Mouse (Mus musculus) midbrain, embryonic 11.5 days (tissue): ENCODE measurements around the gene Tex14. TPM values are rescaled to one million over a fixed set of nuclear protein-coding genes. Genes with fewer than 3 reads are reported as not detected.
A peak's percentile ranks its signal among the peaks of the same experiment; 100 is the strongest.

Experiments
- ATAC-seq: fragments of 200-750 bp; cut with Nextera tagmentation; 2 replicates; pipeline ENCODE4 v1.8.0; 2017; ENCODE audit warnings: moderate TSS enrichment, moderate library complexity; ENCODE audit not compliant: low FRiP score
- DNase-seq: peaks from one replicate; pipeline ENCODE4 v3.0.0; 2015; ENCODE audit warnings: low spot score; ENCODE audit errors: missing footprints
- H3K27ac ChIP-seq: fragments of 300-500 bp; sonication (generic); 2 replicates; pipeline ENCODE4 v1.5.1; 2014; ENCODE audit warnings: low read depth, low read length
- H3K27me3 ChIP-seq: fragments of 300-500 bp; sonication (generic); 2 replicates; pipeline ENCODE4 v1.6.1; 2014; ENCODE audit warnings: mild to moderate bottlenecking, low read length, moderate library complexity, mixed read lengths; ENCODE audit not compliant: control insufficient read depth, insufficient read depth
- H3K36me3 ChIP-seq: fragments of 300-500 bp; sonication (generic); 2 replicates; pipeline ENCODE4 v1.6.1; 2014; ENCODE audit warnings: mild to moderate bottlenecking, low read length, moderate library complexity, mixed read lengths; ENCODE audit not compliant: control insufficient read depth, insufficient read depth
- H3K4me1 ChIP-seq: fragments of 300-500 bp; sonication (generic); 2 replicates; pipeline ENCODE4 v1.6.1; 2014; ENCODE audit warnings: low read length; ENCODE audit not compliant: control insufficient read depth, insufficient read depth
- H3K4me2 ChIP-seq: fragments of 300-500 bp; sonication (generic); 2 replicates; pipeline ENCODE4 v1.6.1; 2014; ENCODE audit warnings: mild to moderate bottlenecking, moderate library complexity
- H3K4me3 ChIP-seq: fragments of 300-500 bp; sonication (generic); 2 replicates; pipeline ENCODE4 v1.5.1; 2014; ENCODE audit warnings: low read depth, low read length
- H3K9ac ChIP-seq: fragments of 300-500 bp; sonication (generic); 2 replicates; pipeline ENCODE4 v1.6.1; 2014; ENCODE audit warnings: low read length
- H3K9me3 ChIP-seq: fragments of 300-500 bp; sonication (generic); 2 replicates; pipeline ENCODE4 v1.6.1; 2016; ENCODE audit warnings: low read length; ENCODE audit not compliant: control insufficient read depth
- WGBS: fragments of 180-500 bp; shearing (Covaris S2); extraction: QIAGEN DNeasy Blood & Tissue Kit; methylation state at CpG from one replicate; pipeline ENCODE4 v1.1.7; 2014; 5-methylcytosine and 5-hydroxymethylcytosine counted together
- polyA plus RNA-seq: library from polyadenylated mRNA; unstranded; fragments of >200 nt; fragmentation: Nextera tagmentation; extraction: Ambion mirVana; gene quantifications from 2 replicates; pipeline ENCODE4 v1.2.1, GENCODE M21; 2014

Tex14 gene
- polyA plus RNA-seq, 1 experiment from 2014 or later: 0.30 TPM

GRCm38 (mm10) chr11:87596492-87596891, 191.6 kb downstream of the Tex14 start:
- Histone ChIP-seq H3K36me3 (peaks cover 28% of the 10 kb centered on the region), H3K27me3 (no peaks in the 10 kb centered on the region), H3K9me3 (no peaks in the 10 kb centered on the region), H3K4me1 (peaks cover 34% of the 10 kb centered on the region), H3K4me2 (peak overlapping the region; percentile 93), H3K4me3 (peak overlapping the region; percentile 58), H3K27ac (no peak overlapping the region), H3K9ac (peak overlapping the region; percentile 94)
- no peak for ATAC-seq
- WGBS: 38% methylated on average over 2 of the region's 2 CpGs
- DNase-seq: no peak

- H3K36me3 ChIP-seq: peaks cover 30% of the 10 kb centered on the region
- no peak for ATAC-seq
- H3K4me3 ChIP-seq: peak overlapping the region; percentile 58; the same call in 1 of the 2 replicates
- H3K27me3 ChIP-seq: no peaks in the 10 kb centered on the region
- DNase-seq: no peak
- peaks cover 34% of the 10 kb centered on the region for H3K4me1 ChIP-seq
- no peaks in the 10 kb centered on the region for H3K9me3 ChIP-seq
- no peak overlapping the region for H3K27ac ChIP-seq
- peak overlapping the region; percentile 18; the same call in 1 of the 2 replicates for H3K9ac ChIP-seq
- H3K4me2 ChIP-seq: peak overlapping the region; percentile 93
Measured at GRCm38 (mm10) chr11:87597061-87597460, 192.2 kb downstream of the Tex14 start.

GRCm38 (mm10) chr11:87599395-87600089, 194.7 kb downstream of the Tex14 start:
- Histone ChIP-seq H3K4me1 (peaks cover 17% of the 10 kb centered on the region), H3K9me3 (no peaks in the 10 kb centered on the region), H3K4me3 (no peak overlapping the region), H3K27ac (no peak overlapping the region), H3K27me3 (no peaks in the 10 kb centered on the region), H3K36me3 (peaks cover 52% of the 10 kb centered on the region), H3K4me2 (no peak overlapping the region), H3K9ac (no peak overlapping the region)
- 88% methylated on average over 13 of the region's 13 CpGs for WGBS
- ATAC-seq: no peak
- DNase-seq: no peak

- Histone ChIP-seq H3K36me3 (peaks cover 61% of the 10 kb centered on the region), H3K9ac (no peak overlapping the region), H3K27ac (no peak overlapping the region), H3K27me3 (no peaks in the 10 kb centered on the region), H3K4me3 (no peak overlapping the region), H3K9me3 (no peaks in the 10 kb centered on the region), H3K4me2 (no peak overlapping the region), H3K4me1 (peaks cover 12% of the 10 kb centered on the region)
- DNase-seq: no peak
- no peak for ATAC-seq
- WGBS: 94% methylated on average over 10 of the region's 10 CpGs
Measured at GRCm38 (mm10) chr11:87600322-87600853, 195.5 kb downstream of the Tex14 start.

GRCm38 (mm10) chr11:87602234-87602633, 197.4 kb downstream of the Tex14 start:
- Histone ChIP-seq H3K4me2 (no peak overlapping the region), H3K27ac (no peak overlapping the region), H3K4me1 (no peaks in the 10 kb centered on the region), H3K27me3 (no peaks in the 10 kb centered on the region), H3K4me3 (no peak overlapping the region), H3K9ac (no peak overlapping the region), H3K9me3 (no peaks in the 10 kb centered on the region), H3K36me3 (peaks cover 63% of the 10 kb centered on the region)
- peak; percentile 61 for DNase-seq
- WGBS: 94% methylated on average over 9 of the region's 9 CpGs
- ATAC-seq: no peak

- no peak overlapping the region for H3K27ac ChIP-seq
- H3K27me3 ChIP-seq: no peaks in the 10 kb centered on the region
- WGBS: 92% methylated on average over 2 of the region's 2 CpGs
- H3K36me3 ChIP-seq: peaks cover 59% of the 10 kb centered on the region
- no peaks in the 10 kb centered on the region for H3K4me1 ChIP-seq
- no peak for DNase-seq
- no peak overlapping the region for H3K9ac ChIP-seq
- no peak overlapping the region for H3K4me3 ChIP-seq
- H3K4me2 ChIP-seq: no peak overlapping the region
- H3K9me3 ChIP-seq: no peaks in the 10 kb centered on the region
- no peak for ATAC-seq
Measured at GRCm38 (mm10) chr11:87603571-87603970, 198.7 kb downstream of the Tex14 start.

Other genes with a start within 250 kb of the Tex14 start
- gene Ppm1e, start 46.0 kb upstream of the Tex14 start, polyA plus RNA-seq: 12.4 and 16.5 TPM in 2 replicates
- 13.6 and 15.7 TPM in 2 replicates for gene Rad51c, start 111 bp upstream of the Tex14 start, polyA plus RNA-seq
- gene Gm11492, start 161.6 kb downstream of the Tex14 start, polyA plus RNA-seq: not detected in 2 replicates
- 9.0 and 11.4 TPM in 2 replicates for gene Sept4, start 163.8 kb downstream of the Tex14 start, polyA plus RNA-seq
- 68.3 and 72.9 TPM in 2 replicates for gene Mtmr4, start 187.1 kb downstream of the Tex14 start, polyA plus RNA-seq
- gene Hsf5, start 212.1 kb downstream of the Tex14 start, polyA plus RNA-seq: 0.15 and 0.31 TPM in 2 replicates